Mouse (Mus musculus) stomach, adult 2 months (tissue): ENCODE data around the gene Adat2. TPM values are rescaled to one million over a fixed set of nuclear protein-coding genes. Genes with fewer than 3 reads are reported as not detected.

Experiments
- polyA plus RNA-seq: library from polyadenylated mRNA; depleted of rRNA; stranded (reverse); fragments of >200 nt; gene quantifications from 2 replicates; pipeline ENCODE4 v1.2.3, GENCODE M21; 2012; rRNA removed

Adat2 gene
- polyA plus RNA-seq, result 0.51 and 1.3 TPM in 2 replicates

GRCm38 (mm10) chr10:13552646-13553497 lies at the start of gene Adat2, which contains the start of gene Pex3:
Adat2 (plus strand) TSS chr10:13552894.
Pex3 (minus strand) TSS chr10:13553142.

Other genes starting within 250 kb of the Adat2 start
- 1.4 and 2.5 TPM in 2 replicates for gene Phactr2, start 78.5 kb upstream of the Adat2 start, polyA plus RNA-seq
- gene Fuca2, start 53.4 kb upstream of the Adat2 start, polyA plus RNA-seq, result 15.9 and 18.5 TPM in 2 replicates
- 0.96 and 1.7 TPM in 2 replicates for gene Pex3, start 248 bp downstream of the Adat2 start, polyA plus RNA-seq